Mouse (Mus musculus) midbrain, embryonic 12.5 days (tissue): ENCODE measurements at regions not wholly inside any gene's neighbourhood (a gene's known extent, or its start where the extent isn't known, plus 50 kb on each side); places are given as distances from the start of the nearest gene placed in this dataset.

ENCODE experiments used
- ATAC-seq: fragments of 200-750 bp; cut with Nextera tagmentation; 2 replicates; pipeline ENCODE4 v1.8.0; 2017; ENCODE audit warnings: low read depth, moderate TSS enrichment, moderate library complexity; ENCODE audit not compliant: low FRiP score
- H3K27ac ChIP-seq: fragments of 300-500 bp; sonication (generic); replicated peaks from 2 replicates; pipeline ENCODE4 v1.5.1; 2016; ENCODE audit warnings: mild to moderate bottlenecking
- H3K27me3 ChIP-seq: fragments of 300-500 bp; sonication (generic); 2 replicates; pipeline ENCODE4 v1.6.1; 2016; ENCODE audit warnings: mild to moderate bottlenecking
- H3K36me3 ChIP-seq: fragments of 300-500 bp; sonication (generic); 2 replicates; pipeline ENCODE4 v1.6.1; 2016
- H3K4me1 ChIP-seq: fragments of 300-500 bp; sonication (generic); 2 replicates; pipeline ENCODE4 v1.6.1; 2016
- H3K4me2 ChIP-seq: fragments of 300-500 bp; sonication (generic); replicated peaks from 2 replicates; pipeline ENCODE4 v1.6.1; 2016; ENCODE audit warnings: mild to moderate bottlenecking, moderate library complexity
- H3K4me3 ChIP-seq: fragments of 300-500 bp; sonication (generic); 2 replicates; pipeline ENCODE4 v1.5.1; 2016; ENCODE audit warnings: mild to moderate bottlenecking
- H3K9ac ChIP-seq: fragments of 300-500 bp; sonication (generic); replicated peaks from 2 replicates; pipeline ENCODE4 v1.6.1; 2016; ENCODE audit warnings: mild to moderate bottlenecking, moderate library complexity
- H3K9me3 ChIP-seq: fragments of 300-500 bp; sonication (generic); 2 replicates; pipeline ENCODE4 v1.6.1; 2016; ENCODE audit warnings: mild to moderate bottlenecking
- WGBS: fragments of 180-500 bp; shearing (Covaris S2); methylation state at CpG from one replicate; pipeline ENCODE4 v1.1.7; 2016; 5-methylcytosine and 5-hydroxymethylcytosine counted together

DNA sequence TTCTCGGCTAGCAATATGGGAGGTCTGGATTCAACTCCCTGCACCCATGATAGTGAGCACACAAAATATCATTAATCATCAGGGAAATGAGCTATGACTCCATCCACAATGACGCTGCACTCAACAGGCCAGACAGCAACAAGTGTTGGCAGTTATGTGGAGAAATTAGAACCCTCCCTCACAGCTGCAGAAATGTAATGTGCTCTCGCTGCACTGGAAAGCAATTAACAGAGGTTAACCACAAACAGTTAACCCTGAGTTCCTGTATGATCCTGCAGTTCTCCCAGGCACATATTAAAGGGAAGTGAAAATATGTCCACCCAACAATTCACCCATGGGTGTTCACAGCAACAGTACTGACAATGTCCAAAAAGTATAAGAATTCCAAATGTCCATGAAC lies 54.0 kb upstream of the Jade2 start:
- Histone ChIP-seq H3K4me3 (no peak overlapping the region), H3K4me1 (peaks cover 10% of the 10 kb centered on the region), H3K4me2 (no peak overlapping the region), H3K36me3 (no peaks in the 10 kb centered on the region), H3K9me3 (no peaks in the 10 kb centered on the region), H3K9ac (no peak overlapping the region), H3K27ac (no peak overlapping the region), H3K27me3 (no peaks in the 10 kb centered on the region)
- WGBS, result 86% methylated on average over 3 of the region's 3 CpGs
- ATAC-seq, result no peak

DNA sequence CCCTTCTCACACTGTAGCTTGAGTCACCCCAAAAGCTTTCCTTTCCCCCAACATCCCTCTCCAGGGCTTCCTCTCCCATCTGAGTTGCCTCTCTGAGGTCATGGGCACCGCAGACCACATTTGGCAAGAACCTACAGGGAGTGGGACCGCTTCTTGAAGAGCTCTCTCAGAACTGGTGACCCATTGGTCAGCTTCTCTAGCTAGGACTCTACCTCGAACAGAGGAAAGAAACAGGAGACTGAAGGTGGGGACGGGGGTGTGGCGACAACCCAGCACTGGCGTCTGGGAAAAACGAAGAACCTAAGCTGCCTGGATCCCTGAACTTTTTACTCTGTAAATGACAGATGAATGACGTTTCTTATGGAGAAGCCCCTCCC lies 51.8 kb upstream of the Cdkn2aipnl start:
- WGBS, result 22% methylated on average over 8 of the region's 8 CpGs
- Histone ChIP-seq H3K27me3 (no peaks in the 10 kb centered on the region), H3K27ac (no peak overlapping the region), H3K4me2 (peak overlapping the region; percentile 54), H3K4me3 (no peak overlapping the region), H3K9me3 (no peaks in the 10 kb centered on the region), H3K9ac (peak overlapping the region; percentile 15; the same call in 1 of the 2 replicates), H3K4me1 (peaks cover 15% of the 10 kb centered on the region), H3K36me3 (no peaks in the 10 kb centered on the region)
- no peak for ATAC-seq

DNA sequence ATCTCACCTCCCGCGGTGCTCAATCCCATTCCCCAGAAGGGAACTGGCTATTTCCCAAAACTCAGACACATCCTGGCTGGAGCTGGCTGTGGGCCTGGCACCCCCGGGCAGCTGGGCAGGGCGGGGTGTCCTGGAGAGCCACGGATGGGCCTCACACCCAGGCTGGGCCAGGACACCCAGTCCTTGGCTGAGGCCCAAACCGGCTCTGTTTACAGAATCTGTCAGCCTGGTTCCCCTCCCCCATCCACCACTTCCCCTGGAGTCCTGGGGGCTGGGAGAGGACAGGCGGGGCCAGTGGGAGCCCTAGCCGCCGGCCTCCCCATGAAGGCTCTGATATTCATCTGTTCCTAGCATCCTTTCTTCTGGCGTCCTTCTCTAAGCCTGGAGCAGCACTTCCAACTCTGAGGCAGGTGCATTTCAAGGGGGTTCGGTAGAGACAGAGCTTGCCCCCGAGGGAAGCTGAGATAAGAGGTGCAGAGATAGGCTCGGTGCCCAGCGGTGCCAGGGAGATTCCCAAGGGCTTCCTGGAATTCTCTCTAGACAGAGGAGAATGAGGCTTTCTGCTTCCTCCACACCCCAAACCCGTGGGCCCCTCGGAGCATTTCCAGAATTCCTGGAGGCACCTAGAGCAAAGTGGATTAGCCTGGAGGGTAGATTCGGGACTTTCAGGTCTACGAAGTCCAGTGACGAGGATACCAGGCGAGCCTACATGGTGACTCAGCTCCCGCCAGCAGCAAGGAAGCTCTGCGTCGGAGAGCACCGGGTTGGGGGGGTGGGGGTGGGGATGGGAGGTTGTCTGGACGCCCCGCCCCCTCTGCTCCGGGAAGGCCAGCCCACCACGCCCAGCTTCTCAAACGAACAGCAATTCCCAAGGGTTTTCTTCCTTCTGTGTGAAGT lies 51.2 kb upstream of the Cdkn2aipnl start:
- Histone ChIP-seq H3K4me1 (peaks cover 15% of the 10 kb centered on the region), H3K9me3 (no peaks in the 10 kb centered on the region), H3K27me3 (no peaks in the 10 kb centered on the region), H3K36me3 (no peaks in the 10 kb centered on the region), H3K4me2 (peak overlapping the region; percentile 54), H3K9ac (peak overlapping the region; percentile 40), H3K27ac (no peak overlapping the region), H3K4me3 (peak overlapping the region; percentile 22)
- under 1% methylated on average over 29 of the region's 29 CpGs for WGBS
- ATAC-seq, result peak; percentile 65; the same call in 1 of the 2 replicates
